Mouse (Mus musculus) mesoderm, embryonic 11.5 days (tissue): ENCODE measurements around the gene Pla2g4e.
"Not testable (repeated sequence)": the region's sequence is repeated elsewhere in the genome, so short reads cannot be mapped to it uniquely, and the experiment has no call there.

Experiments
- DNase-seq: peaks from one replicate; pipeline ENCODE4 v3.0.0-alpha.2; 2012; ENCODE audit warnings: low read depth, low spot score

Pla2g4e gene

DNA sequence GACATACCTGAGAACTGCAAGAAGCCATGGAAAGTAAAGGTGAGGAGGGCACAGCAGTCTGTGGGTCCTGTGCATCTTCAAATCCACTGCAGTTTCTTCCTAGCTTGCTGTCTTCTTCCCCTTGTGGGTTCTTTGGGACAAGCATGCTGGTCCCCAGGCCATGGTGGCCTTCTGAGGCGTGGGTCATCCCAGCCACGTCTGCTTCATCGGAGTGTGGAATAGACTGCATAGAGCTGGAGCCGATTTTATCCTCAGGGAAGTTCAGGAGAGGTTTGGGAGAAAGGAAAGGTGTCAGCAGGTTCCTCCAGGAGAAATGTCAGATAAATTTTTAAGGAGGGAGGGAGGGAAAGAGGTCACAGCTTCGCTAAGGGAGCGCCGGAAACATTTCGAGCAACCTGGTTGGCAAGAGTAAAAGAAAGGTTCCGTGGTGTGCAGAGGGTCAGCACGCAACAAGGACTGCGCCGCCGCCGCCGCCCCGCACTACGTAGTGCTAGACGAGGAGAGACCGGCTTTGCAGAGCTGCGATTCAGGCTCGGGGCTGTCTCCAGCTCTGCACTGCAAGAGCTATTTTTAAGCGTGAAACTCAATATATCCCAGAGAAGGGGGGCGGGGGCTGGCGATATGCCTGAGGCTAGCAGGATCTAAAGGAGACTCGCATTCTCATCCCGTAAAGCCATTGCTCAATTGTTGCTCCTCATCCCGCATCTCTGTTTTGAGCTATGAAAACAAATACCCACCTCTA is at the start of gene Pla2g4e:
Gene Pla2g4e (minus strand): TSS at position 657 of the 742 bp plus-strand sequence.
- DNase-seq: peak; percentile 10

DNA sequence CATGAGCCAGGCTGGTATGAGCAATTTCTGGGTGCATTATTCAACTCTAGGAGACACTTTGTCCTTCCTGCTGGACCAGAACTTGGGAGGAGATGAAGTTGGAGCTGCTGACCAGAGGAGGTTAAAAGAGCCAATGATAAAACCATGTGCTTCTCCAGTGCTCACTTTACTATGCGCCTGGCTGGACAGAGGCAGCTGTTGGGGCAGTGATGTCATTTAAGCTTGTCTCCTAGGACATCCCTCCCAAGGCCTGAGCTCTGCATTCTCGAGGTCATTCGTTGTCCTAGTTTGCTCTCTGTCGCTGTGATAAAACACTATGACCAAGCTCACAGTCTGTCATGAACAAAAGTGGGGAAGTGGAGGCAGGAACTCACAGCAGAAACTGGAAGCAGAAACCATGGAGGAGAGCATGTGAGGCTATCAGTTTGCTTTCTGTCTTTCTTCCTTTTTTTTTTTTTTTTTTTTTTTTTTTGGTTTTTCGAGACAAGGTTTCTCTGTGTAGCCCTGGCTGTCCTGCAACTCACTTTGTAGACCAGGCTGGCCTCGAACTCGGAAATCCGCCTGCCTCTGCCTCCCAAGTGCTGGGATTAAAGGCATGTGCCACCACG is 46.4 kb upstream of the Pla2g4e start:
- DNase-seq: no peak

GRCm38 (mm10) chr2:120288995-120289394 is 43.9 kb upstream of the Pla2g4e start, which contains the start of gene Pla2g4d:
Gene Pla2g4d (minus strand): TSS chr2:120289197.
- DNase-seq: no peak

GRCm38 (mm10) chr2:120288401-120288800 is 43.3 kb upstream of the Pla2g4e start:
- DNase-seq: no peak

DNA sequence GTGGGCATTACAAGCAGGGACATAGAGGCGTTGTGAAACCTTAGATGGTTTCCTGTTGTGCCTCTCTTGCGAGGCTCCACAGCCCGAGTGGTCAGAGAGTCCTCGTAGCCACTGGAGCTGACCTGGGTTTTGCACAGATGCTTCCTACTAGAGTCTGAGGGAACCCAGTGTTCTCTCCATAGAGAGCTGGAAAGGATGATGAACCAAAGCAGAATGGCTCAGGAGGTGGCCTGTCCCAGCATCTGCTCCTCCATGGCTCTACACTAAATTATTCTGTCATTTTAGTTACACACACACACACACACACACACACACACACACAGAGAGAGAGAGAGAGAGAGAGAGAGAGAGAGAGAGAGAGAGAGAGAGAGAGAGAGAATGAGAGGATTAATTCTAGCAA is 40.5 kb upstream of the Pla2g4e start:
- no peak for DNase-seq

DNA sequence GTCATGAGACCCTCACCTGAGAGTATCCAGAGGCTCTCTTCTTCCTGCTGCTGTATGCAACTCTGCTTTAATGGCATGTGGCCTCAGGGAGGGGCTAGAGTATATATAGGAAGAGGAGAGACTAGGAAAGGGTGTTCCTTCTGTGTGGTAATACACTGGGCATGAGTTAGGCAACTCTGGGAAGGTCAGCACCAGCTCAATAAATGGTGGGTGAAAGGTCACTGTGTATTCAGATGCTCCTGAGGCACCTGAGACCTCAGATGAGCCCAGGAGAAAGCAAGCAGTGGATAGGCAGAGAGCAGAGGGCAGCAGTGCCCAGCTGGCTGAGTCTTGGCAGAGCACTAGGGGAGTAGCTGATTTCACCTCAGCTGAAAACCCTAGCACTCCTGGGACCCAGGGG is 39.6 kb upstream of the Pla2g4e start:
- DNase-seq: no peak

GRCm38 (mm10) chr2:120284094-120284493 is 39.0 kb upstream of the Pla2g4e start:
- no peak for DNase-seq

DNA sequence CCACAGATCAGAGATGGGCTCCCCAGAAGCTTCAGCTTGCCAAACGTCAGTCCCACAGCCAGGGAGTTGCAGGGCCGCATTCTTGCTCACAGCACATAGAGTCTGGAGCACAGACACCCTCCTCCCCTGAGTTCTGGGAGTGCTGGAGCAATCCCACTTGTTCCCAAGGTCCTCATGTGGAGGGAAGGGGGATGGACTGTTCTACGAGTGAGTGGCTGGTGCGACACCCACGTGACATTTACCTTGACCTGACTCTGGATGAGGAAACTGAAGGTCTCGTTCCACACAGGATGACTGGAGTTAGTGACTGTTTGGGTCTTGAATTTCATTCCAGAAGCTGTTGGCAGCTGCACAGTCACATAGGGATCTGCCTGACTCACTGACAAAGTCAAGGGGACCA is 38.4 kb upstream of the Pla2g4e start:
- DNase-seq: no peak

DNA sequence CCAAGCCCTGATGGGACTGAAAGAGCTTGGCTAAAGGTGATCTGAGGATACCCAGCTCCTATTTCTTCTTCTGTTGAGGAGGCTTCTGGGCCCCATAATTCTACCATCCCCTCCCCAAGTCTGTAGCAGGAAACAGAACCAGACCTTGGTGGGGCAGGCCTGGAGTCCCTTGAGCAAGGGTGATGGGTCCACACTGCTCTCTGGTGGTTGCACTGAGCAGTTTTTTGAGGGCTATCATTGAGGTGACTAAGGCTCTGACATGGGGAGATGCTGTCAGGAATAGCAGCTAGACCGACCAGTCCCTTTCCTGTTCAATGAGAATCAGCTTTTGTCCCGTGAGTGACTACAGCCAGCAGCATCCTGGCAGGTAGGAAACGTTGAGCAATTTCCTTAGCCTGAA is 36.1 kb upstream of the Pla2g4e start:
- DNase-seq: no peak

- DNase-seq: peak; percentile 67
Observed at GRCm38 (mm10) chr2:120279961-120280360, 34.8 kb upstream of the Pla2g4e start.

DNA sequence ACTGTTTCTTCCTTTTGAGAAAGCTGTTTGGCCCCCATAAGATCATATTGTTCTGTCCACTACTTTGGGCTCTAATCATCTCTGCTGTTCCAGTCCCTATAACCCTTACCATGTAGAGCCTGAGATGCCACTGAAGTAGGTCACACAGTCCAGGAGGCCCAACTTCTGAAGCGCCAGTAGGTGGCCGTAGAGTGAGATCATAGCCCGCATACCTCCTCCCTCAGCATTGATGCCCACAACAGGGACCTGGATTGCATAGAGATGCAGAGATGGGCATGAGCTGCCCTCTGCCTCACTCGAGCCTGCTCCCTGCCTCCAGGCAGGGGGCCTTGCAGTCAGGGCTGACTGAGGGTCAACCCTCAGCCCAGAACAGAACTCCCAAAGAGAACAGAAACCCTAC is 31.8 kb upstream of the Pla2g4e start:
- DNase-seq: no peak

- DNase-seq: peak; percentile 39
Observed at GRCm38 (mm10) chr2:120268635-120269034, 23.5 kb upstream of the Pla2g4e start.

DNA sequence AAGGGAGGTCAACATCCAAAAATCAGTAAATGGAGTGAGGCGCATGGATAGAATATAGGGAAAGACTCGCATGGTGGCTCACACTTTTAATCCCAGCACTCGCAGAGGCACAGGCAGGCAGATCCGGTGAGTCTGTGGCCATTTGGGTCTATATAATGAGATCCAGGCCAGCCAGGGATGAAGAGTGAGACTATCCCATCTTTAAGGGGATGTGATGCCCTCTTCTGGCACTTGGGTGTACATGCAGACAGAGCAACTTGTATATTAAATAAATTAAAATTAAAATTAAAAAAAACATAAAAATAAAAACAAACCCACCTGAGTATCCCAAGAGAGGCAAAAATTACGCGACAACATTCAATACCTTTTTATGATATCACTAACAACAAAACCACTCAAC is 20.4 kb upstream of the Pla2g4e start:
- no peak for DNase-seq

DNA sequence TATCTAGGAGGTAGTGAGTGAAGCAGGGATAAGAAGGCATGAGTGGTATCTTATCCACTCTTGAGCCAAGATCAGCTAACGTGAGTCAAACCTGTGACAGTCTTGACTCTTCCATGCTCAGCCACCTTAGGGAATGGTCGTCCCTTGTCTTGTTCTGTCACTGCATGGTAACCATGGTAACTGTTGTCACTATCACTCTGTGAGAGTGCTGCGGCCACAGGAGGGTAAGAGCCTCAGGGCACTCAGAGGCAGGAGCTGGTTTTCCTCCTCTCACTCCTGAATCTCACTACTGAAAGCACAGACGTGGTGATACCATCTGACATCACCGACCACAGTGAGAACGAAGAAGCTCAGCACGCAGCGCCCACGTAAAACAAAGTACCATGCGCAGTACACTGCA is 19.7 kb upstream of the Pla2g4e start:
- peak; percentile 11 for DNase-seq

- no peak for DNase-seq
Observed at GRCm38 (mm10) chr2:120262876-120263275, 17.7 kb upstream of the Pla2g4e start.

- DNase-seq: no peak
Observed at GRCm38 (mm10) chr2:120261346-120261745, 16.2 kb upstream of the Pla2g4e start.

DNA sequence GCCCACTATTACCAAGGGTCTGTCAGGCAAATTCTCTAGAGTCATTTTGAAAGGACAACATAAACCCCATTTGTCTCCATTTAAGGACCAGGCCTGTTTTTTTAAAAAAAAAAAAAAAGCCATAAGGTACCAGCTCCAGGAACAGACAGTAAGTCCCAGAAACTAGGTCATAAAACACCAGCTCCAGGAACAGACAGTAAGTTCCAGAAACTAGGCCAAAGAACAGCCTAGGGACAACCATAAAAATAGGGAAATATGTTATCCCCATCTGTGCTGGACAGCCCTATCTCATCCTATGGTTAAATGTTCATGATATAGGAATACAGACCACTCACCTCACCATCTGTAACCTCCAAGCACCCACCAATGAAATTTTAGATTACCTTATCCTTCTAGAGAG is 11.1 kb upstream of the Pla2g4e start:
- DNase-seq: no peak

GRCm38 (mm10) chr2:120252644-120253043 is 7.5 kb upstream of the Pla2g4e start:
- DNase-seq: no peak

- no peak for DNase-seq
Observed at GRCm38 (mm10) chr2:120245421-120246016, 384 bp upstream of the Pla2g4e start.

GRCm38 (mm10) chr2:120243995-120244394 is 1.1 kb downstream of the Pla2g4e start:
- DNase-seq: no peak

DNA sequence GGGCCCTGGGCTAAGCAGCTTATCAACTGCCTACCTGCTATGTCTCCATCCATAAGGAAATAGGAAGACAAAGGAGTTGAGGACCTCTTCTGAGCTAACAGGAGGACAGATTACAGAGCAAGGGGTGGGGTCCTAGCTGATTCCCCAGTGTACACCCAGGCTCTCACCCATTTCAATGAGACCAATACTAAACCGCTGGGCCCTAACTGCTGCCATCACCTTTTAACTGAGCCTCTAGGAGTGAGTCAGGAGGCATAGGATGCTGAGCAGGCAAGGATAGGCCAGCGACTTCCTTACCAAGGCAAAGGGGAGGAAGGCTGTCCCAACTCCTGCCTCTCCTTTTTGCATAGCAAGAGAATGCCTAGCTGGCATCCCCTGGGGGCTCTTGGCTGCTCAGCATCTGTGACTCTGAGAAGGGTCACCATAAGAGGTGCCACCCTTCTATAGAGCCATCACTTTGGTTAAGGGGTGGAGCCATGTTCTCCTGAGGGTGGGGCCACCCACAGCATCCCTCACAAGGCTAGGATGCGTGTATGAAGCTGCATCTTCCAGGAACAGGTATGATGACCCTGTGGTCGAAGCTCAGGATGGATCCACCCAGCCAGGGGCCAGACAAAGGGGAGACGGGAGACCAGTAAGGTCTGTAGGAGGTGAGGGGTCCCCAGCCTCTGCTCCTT is 2.2 kb downstream of the Pla2g4e start:
- no peak for DNase-seq

DNA sequence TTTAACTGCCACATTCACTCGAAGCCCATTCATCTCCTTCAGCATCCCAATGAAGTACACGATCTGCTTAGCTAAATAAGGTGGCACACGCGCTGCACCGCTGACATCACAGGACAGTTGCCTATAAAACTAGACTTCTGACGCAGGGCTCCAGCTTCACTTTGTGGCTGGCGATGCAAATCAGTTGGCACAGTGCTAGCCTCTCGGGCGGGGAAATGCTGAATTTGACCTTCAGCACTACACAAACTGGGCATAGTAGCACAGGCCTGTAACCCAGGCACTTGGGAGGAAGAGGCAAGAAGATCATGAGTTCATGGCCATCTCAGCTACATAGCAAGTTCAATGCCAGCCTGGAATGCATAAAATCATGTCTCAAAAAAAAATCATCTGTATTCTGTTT is 6.4 kb downstream of the Pla2g4e start:
- DNase-seq: not testable (repeated sequence)
